Mouse (Mus musculus) layer of hippocampus, postnatal 36 days (tissue): Measurements from ENCODE around the gene Mgll. TPM values are rescaled to one million over a fixed set of nuclear protein-coding genes. Genes with fewer than 3 reads are reported as not detected.
A peak's percentile ranks its signal among the peaks of the same experiment; 100 is the strongest.

Experiments
- DNase-seq, 2 experiments: peaks; one replicate each; pipeline ENCODE4 v3.0.0; 2022
- total RNA-seq, 2 experiments: library from RNA; stranded (reverse); gene quantifications; 2 replicates each; pipeline ENCODE4 v1.2.3; 2021

The Mgll gene
- total RNA-seq, 2 experiments from 2014 or later: 178 to 181 TPM

- DNase-seq: no peak
Observed at GRCm38 (mm10) chr6:88804966-88805577, 80.9 kb downstream of the Mgll start.

GRCm38 (mm10) chr6:88809091-88810037 is 85.2 kb downstream of the Mgll start:
- no peak for DNase-seq

GRCm38 (mm10) chr6:88810291-88810690 is 86.1 kb downstream of the Mgll start:
- no peak for DNase-seq

GRCm38 (mm10) chr6:88811396-88811795 is 87.2 kb downstream of the Mgll start:
- DNase-seq: no peak

GRCm38 (mm10) chr6:88811880-88812400 is 87.7 kb downstream of the Mgll start:
- no peak for DNase-seq

- no peak for DNase-seq
Observed at GRCm38 (mm10) chr6:88812886-88813285, 88.7 kb downstream of the Mgll start.

GRCm38 (mm10) chr6:88813832-88814231 is 89.6 kb downstream of the Mgll start:
- no peak for DNase-seq

GRCm38 (mm10) chr6:88815036-88815435 is 90.8 kb downstream of the Mgll start:
- no peak for DNase-seq

- DNase-seq: no peak
Observed at GRCm38 (mm10) chr6:88815489-88815888, 91.3 kb downstream of the Mgll start.

GRCm38 (mm10) chr6:88816913-88817312 is 92.7 kb downstream of the Mgll start:
- no peak for DNase-seq

GRCm38 (mm10) chr6:88820853-88821252 is 96.6 kb downstream of the Mgll start:
- no peak for DNase-seq

- no peak for DNase-seq
Observed at GRCm38 (mm10) chr6:88821294-88821693, 97.1 kb downstream of the Mgll start.

- DNase-seq: peak; percentile 44 to 62
Observed at GRCm38 (mm10) chr6:88821901-88822300, 97.7 kb downstream of the Mgll start.

- DNase-seq: no peak
Observed at GRCm38 (mm10) chr6:88824183-88824582, 100.0 kb downstream of the Mgll start.

GRCm38 (mm10) chr6:88826088-88826487 is 101.9 kb downstream of the Mgll start:
- no peak for DNase-seq

- DNase-seq: no peak
Observed at GRCm38 (mm10) chr6:88826545-88826944, 102.3 kb downstream of the Mgll start.

- no peak for DNase-seq
Observed at GRCm38 (mm10) chr6:88826965-88827364, 102.8 kb downstream of the Mgll start.

GRCm38 (mm10) chr6:88827395-88828205 is 103.4 kb downstream of the Mgll start:
- no peak for DNase-seq

GRCm38 (mm10) chr6:88828206-88829009 is 104.2 kb downstream of the Mgll start:
- DNase-seq: no peak

GRCm38 (mm10) chr6:88829579-88829978 is 105.4 kb downstream of the Mgll start:
- no peak for DNase-seq

- no peak for DNase-seq
Observed at GRCm38 (mm10) chr6:88830112-88830702, 106.0 kb downstream of the Mgll start.
